Mouse (Mus musculus) heart, adult 2 months (tissue): ENCODE measurements at regions not wholly inside any gene's neighbourhood (a gene's known extent, or its start where the extent isn't known, plus 50 kb on each side); places are given as distances from the start of the nearest gene placed in this dataset.

Source experiments
- DNase-seq, 2 experiments: peaks; one replicate each; pipeline ENCODE4 v3.0.0; 2021
- H3K27ac ChIP-seq: fragments of 200-600 bp; 2 replicates; pipeline ENCODE4 v1.8.1; 2022
- H3K27me3 ChIP-seq: fragments of 200-500 bp; 2 replicates; pipeline ENCODE4 v1.6.1; 2012; ENCODE audit warnings: mild to moderate bottlenecking, low read length, inconsistent platforms, mixed read lengths; ENCODE audit not compliant: control insufficient read depth, insufficient read depth
- H3K36me3 ChIP-seq: fragments of 200-500 bp; 2 replicates; pipeline ENCODE4 v1.6.1; 2012; ENCODE audit warnings: low read length, inconsistent platforms; ENCODE audit not compliant: control insufficient read depth, insufficient read depth
- H3K4me1 ChIP-seq: fragments of 200-500 bp; 2 replicates; pipeline ENCODE4 v1.6.1; 2011; ENCODE audit warnings: low read length; ENCODE audit not compliant: control insufficient read depth, insufficient read depth
- H3K4me3 ChIP-seq: fragments of 200-600 bp; 2 replicates; pipeline ENCODE4 v1.8.1; 2022
- H3K79me2 ChIP-seq: fragments of 200-500 bp; replicated peaks from 2 replicates; pipeline ENCODE4 v1.6.1; 2012; ENCODE audit warnings: mild to moderate bottlenecking, inconsistent platforms, low read length, moderate library complexity, mixed read lengths; ENCODE audit not compliant: control insufficient read depth, insufficient read depth
- H3K9ac ChIP-seq: fragments of 200-500 bp; 2 replicates; pipeline ENCODE4 v1.6.1; 2012; ENCODE audit warnings: low read depth, mild to moderate bottlenecking, control low read depth, inconsistent platforms, low read length, mixed read lengths
- CTCF ChIP-seq: fragments of 200-600 bp; IDR thresholded peaks from 2 replicates; pipeline ENCODE4 v1.8.1; 2022; ENCODE audit warnings: antibody characterized with exemption, mild to moderate bottlenecking, moderate library complexity
- EP300 ChIP-seq: fragments of 200-500 bp; IDR thresholded peaks from 2 replicates; pipeline ENCODE4 v1.6.1; 2011; ENCODE audit warnings: low read depth, low read length, control low read depth; ENCODE audit not compliant: insufficient read depth
- POLR2A ChIP-seq: fragments of 200-500 bp; IDR thresholded peaks from 2 replicates; pipeline ENCODE4 v1.6.1; 2011; ENCODE audit warnings: mild to moderate bottlenecking, low read depth, low read length, control low read depth; ENCODE audit not compliant: insufficient read depth
- whole genome bisulfite sequencing: fragments of 180-500 bp; shearing (Covaris S2); methylation state at CpG from one replicate; pipeline ENCODE4 v1.1.7; 2018; 5-methylcytosine and 5-hydroxymethylcytosine counted together
- intact Hi-C: fragments of 180-260 bp; cut with DNase I; formaldehyde crosslinking; loops from one replicate; pipeline ENCODE4 v1.15.1; 2025

DNA sequence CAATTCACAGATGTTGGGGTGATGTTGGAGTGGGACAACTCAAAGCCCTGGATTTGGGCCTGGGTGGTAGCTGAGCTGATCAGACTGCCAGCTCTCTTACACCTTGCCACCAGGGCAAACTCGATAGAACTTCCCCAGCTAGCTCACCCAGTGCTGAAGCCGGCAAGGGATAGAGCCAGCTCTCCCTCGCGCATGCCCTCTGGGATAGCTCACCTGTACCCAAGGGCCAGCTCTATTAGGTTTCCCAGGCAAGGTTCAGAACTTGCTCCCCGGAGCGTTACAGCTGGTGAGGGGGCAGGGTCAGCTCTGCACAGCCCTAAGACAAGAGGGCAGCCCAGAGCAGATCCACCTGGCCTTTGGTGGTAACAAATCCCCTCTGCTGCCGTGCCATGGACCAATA, 54.1 kb upstream of the 1700012A03Rik start:
- no peaks in the 10 kb centered on the region for H3K79me2 ChIP-seq
- H3K4me3 ChIP-seq = no peak overlapping the region
- TF ChIP-seq CTCF (no peak), POLR2A (no peak), EP300 (no peak)
- H3K4me1 ChIP-seq = no peaks in the 10 kb centered on the region
- no peaks in the 10 kb centered on the region for H3K36me3 ChIP-seq
- intact Hi-C loops = no loop called here
- H3K27me3 ChIP-seq = no peaks in the 10 kb centered on the region
- H3K27ac ChIP-seq = no peak overlapping the region
- DNase-seq = no peak
- H3K9ac ChIP-seq = no peak overlapping the region
- WGBS = 88% methylated on average over 7 of the region's 7 CpGs

DNA sequence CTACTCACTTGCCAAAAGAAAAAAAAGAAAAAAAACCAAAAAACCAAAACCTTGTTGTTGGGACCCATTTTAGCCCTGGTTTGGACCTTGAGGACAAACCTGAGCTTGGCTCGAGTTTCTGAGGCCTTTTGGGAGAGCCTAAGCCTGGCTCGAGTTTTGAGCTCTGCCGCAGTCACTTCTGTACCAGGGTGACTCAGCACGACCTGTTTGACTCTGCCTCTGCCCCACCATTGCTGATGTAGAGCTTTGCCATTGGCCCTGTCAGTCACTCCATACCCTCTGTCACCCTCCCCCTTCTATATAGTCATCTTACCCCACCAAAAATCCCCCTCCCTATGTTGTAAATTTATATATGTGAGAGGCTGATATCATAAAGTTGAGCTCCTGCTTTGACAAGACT, 54.8 kb upstream of the 1700012A03Rik start:
- no peak for DNase-seq
- Histone ChIP-seq H3K9ac (no peak overlapping the region), H3K4me1 (no peaks in the 10 kb centered on the region), H3K36me3 (no peaks in the 10 kb centered on the region), H3K79me2 (no peaks in the 10 kb centered on the region), H3K4me3 (no peak overlapping the region), H3K27ac (no peak overlapping the region), H3K27me3 (no peaks in the 10 kb centered on the region)
- 71% methylated on average over 4 of the region's 4 CpGs for WGBS
- intact Hi-C loops = no loop called here
- TF ChIP-seq POLR2A (no peak), CTCF (no peak), EP300 (no peak)

DNA sequence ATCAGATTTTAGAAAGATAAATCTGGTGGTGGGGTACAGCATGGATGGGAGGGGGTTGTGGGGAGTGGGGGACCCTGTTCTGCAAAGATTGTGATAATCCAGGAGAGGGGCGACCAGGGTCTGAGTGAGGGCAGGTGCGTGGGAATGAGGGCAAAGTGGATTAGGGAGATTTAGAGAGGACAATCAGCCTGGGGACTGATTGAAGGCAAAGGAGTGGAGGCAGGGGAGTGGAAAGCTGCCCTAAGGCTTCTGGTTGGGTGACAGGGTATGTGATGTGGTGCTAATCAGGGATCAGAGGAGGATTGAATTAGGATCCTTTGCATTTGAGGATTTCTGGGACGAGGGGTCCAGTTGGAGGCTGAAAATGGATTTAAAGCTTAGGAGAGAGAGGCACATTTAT, 64.3 kb upstream of the 1700012A03Rik start:
- H3K27ac ChIP-seq = no peak overlapping the region
- H3K36me3 ChIP-seq = no peaks in the 10 kb centered on the region
- 38% methylated on average over 3 of the region's 3 CpGs for WGBS
- H3K4me1 ChIP-seq = no peaks in the 10 kb centered on the region
- no peaks in the 10 kb centered on the region for H3K27me3 ChIP-seq
- intact Hi-C loops = no loop called here
- H3K79me2 ChIP-seq = no peaks in the 10 kb centered on the region
- DNase-seq = no peak
- TF ChIP-seq CTCF (no peak), POLR2A (no peak), EP300 (no peak)
- no peak overlapping the region for H3K9ac ChIP-seq
- H3K4me3 ChIP-seq = no peak overlapping the region

DNA sequence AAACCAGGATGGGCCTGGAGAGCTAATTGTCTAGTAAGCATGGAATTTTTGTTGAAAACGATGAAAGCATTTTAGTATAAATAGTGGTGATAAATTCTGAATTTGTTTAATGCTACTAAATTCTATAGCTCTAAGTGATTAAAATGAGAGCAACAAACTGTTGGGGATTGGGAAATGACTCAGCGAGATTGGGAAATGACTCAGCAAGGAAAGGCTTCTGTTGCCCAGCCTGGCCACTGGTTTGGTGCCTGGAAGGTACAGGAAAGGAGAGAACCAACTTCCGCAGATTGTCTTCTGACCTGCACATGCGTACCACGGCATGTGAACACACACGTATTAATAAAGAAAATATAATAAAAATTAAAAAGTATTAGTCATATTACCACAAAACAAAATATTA, 73.3 kb upstream of the 1700012A03Rik start:
- Histone ChIP-seq H3K36me3 (no peaks in the 10 kb centered on the region), H3K4me1 (no peaks in the 10 kb centered on the region), H3K27ac (no peak overlapping the region), H3K9ac (no peak overlapping the region), H3K27me3 (no peaks in the 10 kb centered on the region), H3K79me2 (no peaks in the 10 kb centered on the region), H3K4me3 (no peak overlapping the region)
- WGBS = 76% methylated on average over 6 of the region's 6 CpGs
- DNase-seq = no peak
- intact Hi-C loops = no loop called here
- TF ChIP-seq EP300 (no peak), POLR2A (no peak), CTCF (no peak)

DNA sequence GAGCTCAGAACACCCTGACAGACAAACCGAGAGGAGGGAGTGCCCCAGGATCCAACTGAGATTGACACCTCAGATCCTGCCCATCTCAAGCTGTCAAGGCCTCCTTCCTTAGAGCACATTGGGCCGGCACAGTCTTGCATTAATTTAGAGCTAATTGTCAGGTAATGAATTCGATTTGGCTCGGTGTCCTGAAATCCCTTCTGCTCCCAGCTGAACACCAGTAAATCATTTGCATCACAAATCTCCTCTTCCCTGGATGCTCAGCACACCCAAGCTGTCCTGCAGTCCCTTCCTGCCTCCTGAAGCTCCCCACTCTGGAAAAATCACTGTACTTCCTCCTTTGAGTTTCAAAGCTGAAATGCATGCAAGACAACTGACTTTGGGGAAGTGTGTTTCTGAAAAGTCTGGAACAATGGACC, 102.0 kb upstream of the 1700012A03Rik start:
- Histone ChIP-seq H3K9ac (no peak overlapping the region), H3K27me3 (no peaks in the 10 kb centered on the region), H3K27ac (no peak overlapping the region), H3K79me2 (no peaks in the 10 kb centered on the region), H3K4me3 (no peak overlapping the region), H3K4me1 (no peaks in the 10 kb centered on the region), H3K36me3 (no peaks in the 10 kb centered on the region)
- no peak for DNase-seq
- WGBS = 33% methylated on average over 4 of the region's 4 CpGs
- TF ChIP-seq EP300 = no peak
- TF ChIP-seq POLR2A = no peak
- no peak for TF ChIP-seq CTCF
- intact Hi-C loops = no loop called here

DNA sequence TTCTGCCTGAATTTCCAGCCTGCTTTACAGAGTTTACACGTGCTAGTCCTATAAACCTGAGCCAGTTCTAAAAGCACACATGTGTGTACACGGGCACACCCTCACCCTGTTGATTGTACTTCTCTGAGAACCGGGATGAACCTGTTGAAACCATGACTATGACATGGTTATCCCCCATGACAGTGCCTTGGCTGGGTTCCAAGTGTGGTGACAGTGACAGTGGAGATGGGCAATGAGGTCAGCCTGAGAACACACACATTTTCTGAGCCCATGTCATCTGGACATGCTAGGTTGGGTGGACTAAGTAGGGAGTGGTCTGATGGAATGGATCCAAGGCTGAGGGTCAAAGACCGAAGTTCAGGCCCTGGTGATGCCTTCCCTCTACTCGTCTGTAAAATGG, 103.5 kb upstream of the 1700012A03Rik start:
- H3K9ac ChIP-seq = no peak overlapping the region
- no peak overlapping the region for H3K4me3 ChIP-seq
- no peak for TF ChIP-seq POLR2A
- no peak for TF ChIP-seq EP300
- TF ChIP-seq CTCF = no peak
- no peak overlapping the region for H3K27ac ChIP-seq
- H3K27me3 ChIP-seq = no peaks in the 10 kb centered on the region
- intact Hi-C loops = no loop called here
- H3K4me1 ChIP-seq = no peaks in the 10 kb centered on the region
- H3K36me3 ChIP-seq = no peaks in the 10 kb centered on the region
- 70% methylated on average over 5 of the region's 5 CpGs for WGBS
- H3K79me2 ChIP-seq = no peaks in the 10 kb centered on the region
- DNase-seq = no peak
